Mouse (Mus musculus) lung, postnatal 0 days (tissue): ENCODE results near the gene Oxsr1. TPM values are rescaled to one million over a fixed set of nuclear protein-coding genes. Genes with fewer than 3 reads are reported as not detected.
A peak's percentile ranks its signal among the peaks of the same experiment; 100 is the strongest.

Experiments used
- ATAC-seq: fragments of 200-750 bp; cut with Nextera tagmentation; 2 replicates; pipeline ENCODE4 v1.8.0; 2017; ENCODE audit warnings: moderate library complexity
- DNase-seq: peaks from one replicate; pipeline ENCODE4 v3.0.0-alpha.2; 2016; ENCODE audit warnings: low spot score
- H3K27ac ChIP-seq: fragments of 300-500 bp; sonication (generic); 2 replicates; pipeline ENCODE4 v1.5.1; 2014; ENCODE audit warnings: antibody characterized with exemption, mild to moderate bottlenecking, low read length, mixed read lengths
- H3K27me3 ChIP-seq: fragments of 300-500 bp; sonication (generic); replicated peaks from 2 replicates; pipeline ENCODE4 v1.6.1; 2014; ENCODE audit warnings: low read length, mixed read lengths; ENCODE audit not compliant: insufficient read depth
- H3K36me3 ChIP-seq: fragments of 300-500 bp; sonication (generic); 2 replicates; pipeline ENCODE4 v1.6.1; 2014; ENCODE audit warnings: low read length, mixed read lengths; ENCODE audit not compliant: insufficient read depth
- H3K4me1 ChIP-seq: fragments of 300-500 bp; sonication (generic); 2 replicates; pipeline ENCODE4 v1.6.1; 2014; ENCODE audit warnings: antibody characterized with exemption, low read depth, low read length, mixed read lengths; ENCODE audit not compliant: insufficient read depth
- H3K4me2 ChIP-seq: fragments of 300-500 bp; sonication (generic); replicated peaks from 2 replicates; pipeline ENCODE4 v1.6.1; 2014; ENCODE audit warnings: low read depth, mild to moderate bottlenecking, low read length, moderate library complexity, mixed read lengths
- H3K4me3 ChIP-seq: fragments of 300-500 bp; sonication (generic); 2 replicates; pipeline ENCODE4 v1.5.1; 2014; ENCODE audit warnings: low read depth, low read length
- H3K9ac ChIP-seq: fragments of 300-500 bp; sonication (generic); replicated peaks from 2 replicates; pipeline ENCODE4 v1.6.1; 2014; ENCODE audit warnings: low read depth, mild to moderate bottlenecking
- H3K9me3 ChIP-seq: fragments of 300-500 bp; sonication (generic); 2 replicates; pipeline ENCODE4 v1.6.1; 2016; ENCODE audit warnings: low read length, mixed read lengths
- CTCF ChIP-seq: IDR thresholded peaks from 2 replicates; pipeline ENCODE4 v1.5.1; 2016; ENCODE audit warnings: antibody characterized with exemption, mild to moderate bottlenecking
- EP300 ChIP-seq: IDR thresholded peaks from 2 replicates; pipeline ENCODE4 v1.6.1; 2016; ENCODE audit warnings: antibody characterized with exemption, mild to moderate bottlenecking, control low read depth
- WGBS: fragments of 180-500 bp; shearing (Covaris S2); extraction: QIAGEN DNeasy Blood & Tissue Kit; methylation state at CpG from one replicate; pipeline ENCODE4 v1.1.7; 2014; 5-methylcytosine and 5-hydroxymethylcytosine counted together
- polyA plus RNA-seq: library from polyadenylated mRNA; unstranded; fragments of >200 nt; fragmentation: Nextera tagmentation; extraction: Ambion mirVana; gene quantifications from 2 replicates; pipeline ENCODE4 v1.2.1, GENCODE M21; 2015

The Oxsr1 gene
- polyA plus RNA-seq, 1 experiment from 2014 or later: 6.6 TPM

GRCm38 (mm10) chr9:119260825-119261224 is 61.4 kb downstream of the Oxsr1 start:
- 100% methylated on average over 2 of the region's 2 CpGs for WGBS
- ATAC-seq (no peak), DNase-seq (no peak)
- Histone ChIP-seq H3K27me3 (no peaks in the 10 kb centered on the region), H3K27ac (no peak overlapping the region), H3K4me3 (no peak overlapping the region), H3K4me2 (no peak overlapping the region), H3K9ac (no peak overlapping the region), H3K4me1 (no peaks in the 10 kb centered on the region), H3K36me3 (peaks cover 8% of the 10 kb centered on the region; the same call in 1 of the 2 replicates), H3K9me3 (no peaks in the 10 kb centered on the region)
- TF ChIP-seq CTCF (no peak), EP300 (no peak)

- H3K27me3 ChIP-seq: no peaks in the 10 kb centered on the region
- H3K4me3 ChIP-seq: no peak overlapping the region
- H3K9me3 ChIP-seq: no peaks in the 10 kb centered on the region
- no peaks in the 10 kb centered on the region for H3K4me1 ChIP-seq
- no peak overlapping the region for H3K9ac ChIP-seq
- 96% methylated on average over 2 of the region's 2 CpGs for WGBS
- H3K4me2 ChIP-seq: no peak overlapping the region
- no peak for DNase-seq
- TF ChIP-seq EP300: no peak
- no peak for TF ChIP-seq CTCF
- no peak for ATAC-seq
- H3K36me3 ChIP-seq: peaks cover 1% of the 10 kb centered on the region; the same call in 1 of the 2 replicates
- H3K27ac ChIP-seq: no peak overlapping the region
Observed at GRCm38 (mm10) chr9:119258785-119259184, 63.4 kb downstream of the Oxsr1 start.

DNA sequence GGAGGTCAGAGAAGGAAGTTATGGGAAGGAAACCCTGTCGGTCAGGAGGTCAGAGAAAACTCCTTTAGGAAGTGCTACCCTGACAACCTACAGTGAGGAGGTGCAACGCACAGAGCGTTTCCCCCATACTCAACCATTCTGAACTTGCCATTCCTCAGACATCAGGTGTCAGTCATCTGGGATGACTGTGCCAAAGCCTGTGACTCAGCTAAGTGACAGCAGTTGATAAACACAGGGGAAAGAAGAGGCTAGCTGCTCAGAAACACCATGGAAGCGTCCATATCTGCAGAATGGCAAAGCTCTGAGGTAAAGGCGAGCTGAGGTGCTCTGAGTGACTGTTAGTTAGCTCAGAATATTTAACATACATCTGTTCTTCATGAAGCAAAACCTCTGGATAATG is 64.1 kb downstream of the Oxsr1 start:
- Histone ChIP-seq H3K4me1 (no peaks in the 10 kb centered on the region), H3K36me3 (peaks cover 4% of the 10 kb centered on the region; the same call in 1 of the 2 replicates), H3K27ac (no peak overlapping the region), H3K4me2 (no peak overlapping the region), H3K27me3 (no peaks in the 10 kb centered on the region), H3K9ac (no peak overlapping the region), H3K9me3 (no peaks in the 10 kb centered on the region), H3K4me3 (no peak overlapping the region)
- DNase-seq (no peak), ATAC-seq (no peak)
- TF ChIP-seq EP300 (no peak), CTCF (no peak)
- WGBS: 77% methylated on average over 5 of the region's 5 CpGs

DNA sequence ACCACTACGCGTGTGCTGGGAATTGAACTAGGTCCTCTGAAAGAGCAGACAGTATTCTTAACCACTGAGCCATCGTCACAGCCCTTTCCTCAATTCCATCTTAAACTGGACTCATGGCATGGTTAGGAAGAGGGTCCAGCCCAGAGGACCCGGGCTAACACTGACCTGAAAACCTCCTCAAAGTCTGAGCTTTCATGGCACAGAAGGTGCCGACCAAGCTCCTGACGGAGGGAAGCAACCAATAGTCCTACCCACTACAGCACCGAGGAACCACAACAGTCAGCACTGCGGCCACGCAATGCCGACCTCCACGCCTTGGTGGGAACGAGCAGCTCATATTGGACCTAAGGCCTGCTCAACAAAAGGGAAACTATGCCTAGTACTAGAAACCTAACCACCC is 66.1 kb downstream of the Oxsr1 start:
- H3K27me3 ChIP-seq: no peaks in the 10 kb centered on the region
- TF ChIP-seq EP300 (no peak), CTCF (no peak)
- no peak overlapping the region for H3K4me2 ChIP-seq
- 98% methylated on average over 12 of the region's 12 CpGs for WGBS
- H3K9ac ChIP-seq: no peak overlapping the region
- no peaks in the 10 kb centered on the region for H3K4me1 ChIP-seq
- DNase-seq (no peak), ATAC-seq (no peak)
- H3K4me3 ChIP-seq: no peak overlapping the region
- H3K9me3 ChIP-seq: no peaks in the 10 kb centered on the region
- peaks cover 6% of the 10 kb centered on the region; the same call in 1 of the 2 replicates for H3K36me3 ChIP-seq
- H3K27ac ChIP-seq: no peak overlapping the region

DNA sequence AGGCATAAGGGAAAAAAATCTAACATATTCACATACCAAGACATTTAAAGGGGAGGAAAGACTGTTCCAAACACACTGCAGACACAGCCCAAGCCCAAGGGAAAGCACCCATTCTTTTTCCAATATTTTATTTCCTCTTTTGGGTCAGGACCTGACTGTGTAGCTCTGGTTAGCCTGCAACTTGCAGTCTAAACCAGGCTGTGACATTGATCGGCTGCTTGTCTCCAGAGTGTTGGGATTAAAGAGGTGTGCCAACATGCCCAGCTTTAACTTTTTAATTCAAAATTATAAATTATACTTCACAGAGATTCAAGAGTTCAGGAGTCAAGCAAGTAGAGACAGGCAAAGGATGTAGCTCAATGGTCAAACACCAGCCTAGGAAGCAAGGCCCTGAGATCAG is 67.1 kb downstream of the Oxsr1 start:
- no peak for TF ChIP-seq EP300
- no peak for TF ChIP-seq CTCF
- peaks cover 6% of the 10 kb centered on the region; the same call in 1 of the 2 replicates for H3K36me3 ChIP-seq
- no peak overlapping the region for H3K9ac ChIP-seq
- no peak overlapping the region for H3K4me3 ChIP-seq
- no peaks in the 10 kb centered on the region for H3K9me3 ChIP-seq
- H3K4me2 ChIP-seq: no peak overlapping the region
- WGBS: 97% methylated on average over 1 of the region's 1 CpGs
- no peak overlapping the region for H3K27ac ChIP-seq
- H3K27me3 ChIP-seq: no peaks in the 10 kb centered on the region
- DNase-seq (no peak), ATAC-seq (no peak)
- H3K4me1 ChIP-seq: no peaks in the 10 kb centered on the region

GRCm38 (mm10) chr9:119254187-119254586 is 68.0 kb downstream of the Oxsr1 start:
- H3K4me1 ChIP-seq: no peaks in the 10 kb centered on the region
- 88% methylated on average over 2 of the region's 2 CpGs for WGBS
- H3K27ac ChIP-seq: no peak overlapping the region
- no peak overlapping the region for H3K9ac ChIP-seq
- TF ChIP-seq EP300 (no peak), CTCF (peak; percentile 15; the same call in 1 of the 2 replicates)
- H3K4me3 ChIP-seq: no peak overlapping the region
- H3K9me3 ChIP-seq: no peaks in the 10 kb centered on the region
- no peak for ATAC-seq
- no peaks in the 10 kb centered on the region for H3K27me3 ChIP-seq
- no peak overlapping the region for H3K4me2 ChIP-seq
- no peak for DNase-seq
- peaks cover 6% of the 10 kb centered on the region for H3K36me3 ChIP-seq

GRCm38 (mm10) chr9:119247996-119248395 is 74.2 kb downstream of the Oxsr1 start:
- H3K4me3 ChIP-seq: no peak overlapping the region
- ATAC-seq (no peak), DNase-seq (peak; percentile 31)
- WGBS: 68% methylated on average over 5 of the region's 5 CpGs
- no peaks in the 10 kb centered on the region for H3K9me3 ChIP-seq
- no peak overlapping the region for H3K27ac ChIP-seq
- TF ChIP-seq EP300 (no peak), CTCF (no peak)
- H3K27me3 ChIP-seq: no peaks in the 10 kb centered on the region
- peaks cover 5% of the 10 kb centered on the region for H3K36me3 ChIP-seq
- H3K4me2 ChIP-seq: no peak overlapping the region
- no peak overlapping the region for H3K9ac ChIP-seq
- no peaks in the 10 kb centered on the region for H3K4me1 ChIP-seq
